Mouse (Mus musculus) bone marrow macrophage, adult 2 months (primary cell): Measurements from ENCODE around the gene Mettl7a1.
"Not testable (repeated sequence)": the region's sequence is repeated elsewhere in the genome, so short reads cannot be mapped to it uniquely, and the experiment has no call there.

Source experiments
- CTCF ChIP-seq: IDR thresholded peaks from 2 replicates; pipeline ENCODE4 v1.5.1; 2012; ENCODE audit warnings: low read depth, mild to moderate bottlenecking, low read length, moderate library complexity
- POLR2A ChIP-seq: IDR thresholded peaks from 2 replicates; pipeline ENCODE4 v1.6.1; 2012; ENCODE audit warnings: mild to moderate bottlenecking, low read depth, low read length, borderline replicate concordance

DNA sequence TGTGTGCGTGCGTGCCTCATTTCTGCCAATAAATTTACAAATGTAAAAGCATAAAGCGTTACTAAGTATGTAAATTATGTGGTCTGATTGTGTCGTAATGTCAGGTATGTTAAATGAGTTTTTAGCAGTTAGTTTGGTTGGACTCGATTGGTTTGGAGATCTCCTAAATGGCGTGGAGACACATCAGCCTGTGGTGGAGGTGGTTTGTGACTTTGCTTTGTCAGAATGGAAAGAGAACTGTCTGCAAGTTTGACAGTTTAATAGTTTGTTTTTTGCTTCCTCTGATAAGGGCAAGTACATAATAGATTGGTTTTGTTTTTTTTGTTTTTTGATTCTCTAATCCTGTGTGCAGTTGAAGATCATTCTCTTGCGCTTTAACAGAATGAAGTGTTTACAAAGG is 43.6 kb upstream of the Mettl7a1 start:
- TF ChIP-seq CTCF, POLR2A: not testable (repeated sequence)
